Mouse (Mus musculus) cerebellum, adult 8-10 months (tissue): ENCODE data around the gene Setd6.

Experiments used
- DNase-seq: peaks from one replicate; pipeline ENCODE4 v3.0.0; 2022

Setd6 gene

GRCm38 (mm10) chr8:95715676-95716531 lies at the start of gene Setd6:
Gene Setd6 (plus strand): TSS chr8:95715881.
- peak; percentile 78 for DNase-seq

- no peak for DNase-seq
These were observed 47.3 kb upstream of the Setd6 start for GRCm38 (mm10) chr8:95668163-95668958.

- DNase-seq, result no peak
These were observed 45.7 kb upstream of the Setd6 start for GRCm38 (mm10) chr8:95669967-95670366.

- DNase-seq, result no peak
These were observed 43.8 kb upstream of the Setd6 start for GRCm38 (mm10) chr8:95671861-95672260.

- DNase-seq, result no peak
These were observed 42.9 kb upstream of the Setd6 start for GRCm38 (mm10) chr8:95672811-95673210.

- no peak for DNase-seq
These were observed 39.0 kb upstream of the Setd6 start, which contains the start of gene Ndrg4 for GRCm38 (mm10) chr8:95676631-95677030. Gene Ndrg4 (plus strand): TSS chr8:95676980.

GRCm38 (mm10) chr8:95677591-95678023 lies 38.1 kb upstream of the Setd6 start:
- DNase-seq, result no peak

GRCm38 (mm10) chr8:95678024-95678611 lies 37.6 kb upstream of the Setd6 start:
- no peak for DNase-seq

GRCm38 (mm10) chr8:95688073-95688672 lies 27.5 kb upstream of the Setd6 start:
- DNase-seq, result no peak

- DNase-seq, result no peak
These were observed 24.6 kb upstream of the Setd6 start for GRCm38 (mm10) chr8:95690929-95691541.

- no peak for DNase-seq
These were observed 21.1 kb upstream of the Setd6 start for GRCm38 (mm10) chr8:95694631-95695030.

- no peak for DNase-seq
These were observed 19.0 kb upstream of the Setd6 start for GRCm38 (mm10) chr8:95696661-95697060.

- DNase-seq, result peak; percentile 87
These were observed 18.6 kb upstream of the Setd6 start for GRCm38 (mm10) chr8:95697128-95697527.

GRCm38 (mm10) chr8:95698179-95698578 lies 17.5 kb upstream of the Setd6 start:
- DNase-seq, result no peak

GRCm38 (mm10) chr8:95700282-95700681 lies 15.4 kb upstream of the Setd6 start:
- no peak for DNase-seq

- no peak for DNase-seq
These were observed 13.9 kb upstream of the Setd6 start for GRCm38 (mm10) chr8:95701809-95702208.

- peak; percentile 90 for DNase-seq
These were observed 12.9 kb upstream of the Setd6 start for GRCm38 (mm10) chr8:95702480-95703446.

GRCm38 (mm10) chr8:95703461-95704260 lies 12.0 kb upstream of the Setd6 start:
- DNase-seq, result peak; percentile 88

GRCm38 (mm10) chr8:95704538-95704937 lies 11.1 kb upstream of the Setd6 start:
- DNase-seq, result no peak

GRCm38 (mm10) chr8:95709579-95709978 lies 6.1 kb upstream of the Setd6 start:
- DNase-seq, result no peak
